Mouse (Mus musculus): ENCODE measurements around the gene Gm49450. TPM values are rescaled to one million over a fixed set of nuclear protein-coding genes. Genes with fewer than 3 reads are reported as not detected.
"Not testable (repeated sequence)": the region's sequence is repeated elsewhere in the genome, so short reads cannot be mapped to it uniquely, and the experiment has no call there.

The Gm49450 gene
- polyA plus RNA-seq, 1 experiment from 2014 or later = not detected

GRCm38 (mm10) chr15:98968701-98969371 is 15.5 kb upstream of the Gm49450 start:
- peaks cover 60% of the 10 kb centered on the region for H3K4me1 ChIP-seq (replicated peaks)
- ATAC-seq (ENCODE audit: low FRiP score, low read depth) = peak; percentile 77
- 5% methylated on average over 12 of the region's 12 CpGs for WGBS
- H3K36me3 ChIP-seq = no peaks in the 10 kb centered on the region
- peak overlapping the region; percentile 23; the same call in 1 of the 2 replicates for H3K9ac ChIP-seq
- peak overlapping the region; percentile 59 for H3K4me2 ChIP-seq
- no peaks in the 10 kb centered on the region for H3K9me3 ChIP-seq
- H3K27me3 ChIP-seq = no peaks in the 10 kb centered on the region
- H3K27ac ChIP-seq (replicated peaks) = peak overlapping the region; percentile 99
- no peak overlapping the region for H3K4me3 ChIP-seq

- ATAC-seq (ENCODE audit: low FRiP score, low read depth) = no peak
These were observed 6.2 kb upstream of the Gm49450 start for GRCm38 (mm10) chr15:98959531-98959930.

GRCm38 (mm10) chr15:98958901-98959420 is 5.6 kb upstream of the Gm49450 start:
- no peak overlapping the region for H3K4me2 ChIP-seq

More at GRCm38 (mm10) chr15:98959531-98959930, 6.2 kb upstream of the Gm49450 start:
- Histone ChIP-seq H3K27me3 (no peaks in the 10 kb centered on the region), H3K4me3 (no peak overlapping the region), H3K4me2 (no peak overlapping the region), H3K36me3 (no peaks in the 10 kb centered on the region), H3K4me1 (replicated peaks) (peaks cover 10% of the 10 kb centered on the region), H3K27ac (replicated peaks) (no peak overlapping the region), H3K9ac (no peak overlapping the region), H3K9me3 (no peaks in the 10 kb centered on the region)
- 84% methylated on average over 3 of the region's 3 CpGs for WGBS

GRCm38 (mm10) chr15:98957475-98957874 is 4.1 kb upstream of the Gm49450 start:
- WGBS = 87% methylated on average over 5 of the region's 5 CpGs
- Histone ChIP-seq H3K4me3 (no peak overlapping the region), H3K27me3 (no peaks in the 10 kb centered on the region), H3K27ac (replicated peaks) (no peak overlapping the region), H3K9ac (no peak overlapping the region), H3K4me1 (replicated peaks) (peaks cover 10% of the 10 kb centered on the region), H3K4me2 (no peak overlapping the region), H3K9me3 (no peaks in the 10 kb centered on the region), H3K36me3 (no peaks in the 10 kb centered on the region)
- no peak for ATAC-seq (ENCODE audit: low FRiP score, low read depth)

More at GRCm38 (mm10) chr15:98958901-98959420, 5.6 kb upstream of the Gm49450 start:
- 95% methylated on average over 4 of the region's 4 CpGs for WGBS
- ATAC-seq (ENCODE audit: low FRiP score, low read depth) = no peak
- Histone ChIP-seq H3K4me3 (no peak overlapping the region), H3K4me1 (replicated peaks) (peaks cover 10% of the 10 kb centered on the region), H3K27ac (replicated peaks) (no peak overlapping the region), H3K27me3 (no peaks in the 10 kb centered on the region), H3K9me3 (no peaks in the 10 kb centered on the region), H3K9ac (no peak overlapping the region), H3K36me3 (no peaks in the 10 kb centered on the region)

- H3K36me3 ChIP-seq = no peaks in the 10 kb centered on the region
- ATAC-seq (ENCODE audit: low FRiP score, low read depth) = no peak
- peaks cover 10% of the 10 kb centered on the region for H3K4me1 ChIP-seq (replicated peaks)
- H3K4me2 ChIP-seq = peak overlapping the region; percentile 79
- H3K9ac ChIP-seq = peak overlapping the region; percentile 66; the same call in 1 of the 2 replicates
- H3K27ac ChIP-seq (replicated peaks) = peak overlapping the region; percentile 99
- H3K27me3 ChIP-seq = no peaks in the 10 kb centered on the region
- H3K4me3 ChIP-seq = peak overlapping the region; percentile 79
- 40% methylated on average over 4 of the region's 4 CpGs for WGBS
- H3K9me3 ChIP-seq = no peaks in the 10 kb centered on the region
These were observed 2.6 kb upstream of the Gm49450 start for GRCm38 (mm10) chr15:98956000-98956399.

GRCm38 (mm10) chr15:98955324-98955723 is 2.0 kb upstream of the Gm49450 start:
- Histone ChIP-seq H3K9me3 (no peaks in the 10 kb centered on the region), H3K27me3 (no peaks in the 10 kb centered on the region), H3K36me3 (no peaks in the 10 kb centered on the region), H3K4me3 (peak overlapping the region; percentile 79), H3K4me2 (peak overlapping the region; percentile 79), H3K4me1 (replicated peaks) (peaks cover 10% of the 10 kb centered on the region), H3K9ac (peak overlapping the region; percentile 66), H3K27ac (replicated peaks) (peak overlapping the region; percentile 99)
- WGBS = 28% methylated on average over 4 of the region's 4 CpGs
- ATAC-seq (ENCODE audit: low FRiP score, low read depth) = no peak

GRCm38 (mm10) chr15:98954425-98955253 is 1.3 kb upstream of the Gm49450 start:
- no peaks in the 10 kb centered on the region for H3K27me3 ChIP-seq
- H3K4me2 ChIP-seq = peak overlapping the region; percentile 79
- no peaks in the 10 kb centered on the region for H3K9me3 ChIP-seq
- peak; percentile 1; the same call in 1 of the 2 replicates for ATAC-seq (ENCODE audit: low FRiP score, low read depth)
- peaks cover 11% of the 10 kb centered on the region for H3K4me1 ChIP-seq (replicated peaks)
- 4% methylated on average over 14 of the region's 14 CpGs for WGBS
- peak overlapping the region; percentile 99 for H3K27ac ChIP-seq (replicated peaks)
- peaks cover 2% of the 10 kb centered on the region; the same call in 1 of the 2 replicates for H3K36me3 ChIP-seq
- peak overlapping the region; percentile 79 for H3K4me3 ChIP-seq
- peak overlapping the region; percentile 66 for H3K9ac ChIP-seq

- H3K27ac ChIP-seq (replicated peaks) = peak overlapping the region; percentile 99
- peak overlapping the region; percentile 98 for H3K9ac ChIP-seq
- under 1% methylated on average over 41 of the region's 41 CpGs for WGBS
- H3K4me3 ChIP-seq = peak overlapping the region; percentile 79
- no peaks in the 10 kb centered on the region for H3K27me3 ChIP-seq
- peak; percentile 35 for ATAC-seq (ENCODE audit: low FRiP score, low read depth)
- H3K4me2 ChIP-seq = peak overlapping the region; percentile 57
- H3K4me1 ChIP-seq (replicated peaks) = peaks cover 28% of the 10 kb centered on the region
- H3K36me3 ChIP-seq = peaks cover 9% of the 10 kb centered on the region
- no peaks in the 10 kb centered on the region for H3K9me3 ChIP-seq
These were observed 475 bp downstream of the Gm49450 start for GRCm38 (mm10) chr15:98952751-98953400.

- Histone ChIP-seq H3K36me3 (peaks cover 9% of the 10 kb centered on the region), H3K9me3 (no peaks in the 10 kb centered on the region), H3K4me3 (peak overlapping the region; percentile 79), H3K4me1 (replicated peaks) (peaks cover 34% of the 10 kb centered on the region), H3K27ac (replicated peaks) (peak overlapping the region; percentile 99), H3K4me2 (peak overlapping the region; percentile 57), H3K9ac (peak overlapping the region; percentile 98), H3K27me3 (no peaks in the 10 kb centered on the region)
- 2% methylated on average over 5 of the region's 5 CpGs for WGBS
- 0 out of 2 replicates have a peak, but pooled peaks have one; percentile 6 for ATAC-seq (ENCODE audit: low FRiP score, low read depth)
These were observed 1.3 kb downstream of the Gm49450 start for GRCm38 (mm10) chr15:98952063-98952455.

- not testable (repeated sequence) for ATAC-seq (ENCODE audit: low FRiP score, low read depth); H3K36me3 ChIP-seq; H3K27me3 ChIP-seq; H3K9me3 ChIP-seq
- Histone ChIP-seq H3K4me1 (replicated peaks) (peaks cover 33% of the 10 kb centered on the region), H3K9ac (peak overlapping the region; percentile 98), H3K4me2 (peak overlapping the region; percentile 57), H3K27ac (replicated peaks) (peak overlapping the region; percentile 99), H3K4me3 (peak overlapping the region; percentile 79)
- 32% methylated on average over 11 of the region's 15 CpGs for WGBS
These were observed 2.0 kb downstream of the Gm49450 start for GRCm38 (mm10) chr15:98951122-98952062.

GRCm38 (mm10) chr15:98949607-98949892 is 3.8 kb downstream of the Gm49450 start:
- Histone ChIP-seq H3K9me3 (no peaks in the 10 kb centered on the region), H3K27ac (replicated peaks) (peak overlapping the region; percentile 72), H3K9ac (peak overlapping the region; percentile 54), H3K27me3 (no peaks in the 10 kb centered on the region), H3K4me3 (peak overlapping the region; percentile 41), H3K4me2 (peak overlapping the region; percentile 79), H3K4me1 (replicated peaks) (peaks cover 27% of the 10 kb centered on the region), H3K36me3 (peaks cover 9% of the 10 kb centered on the region)
- WGBS = 14% methylated on average over 3 of the region's 3 CpGs
- no peak for ATAC-seq (ENCODE audit: low FRiP score, low read depth)
